Mouse (Mus musculus): Measurements from ENCODE around the gene Cct8l1. TPM values are rescaled to one million over a fixed set of nuclear protein-coding genes. Genes with fewer than 3 reads are reported as not detected.

Cct8l1 gene
- polyA plus RNA-seq, 1 experiment from 2014 or later: not detected

DNA sequence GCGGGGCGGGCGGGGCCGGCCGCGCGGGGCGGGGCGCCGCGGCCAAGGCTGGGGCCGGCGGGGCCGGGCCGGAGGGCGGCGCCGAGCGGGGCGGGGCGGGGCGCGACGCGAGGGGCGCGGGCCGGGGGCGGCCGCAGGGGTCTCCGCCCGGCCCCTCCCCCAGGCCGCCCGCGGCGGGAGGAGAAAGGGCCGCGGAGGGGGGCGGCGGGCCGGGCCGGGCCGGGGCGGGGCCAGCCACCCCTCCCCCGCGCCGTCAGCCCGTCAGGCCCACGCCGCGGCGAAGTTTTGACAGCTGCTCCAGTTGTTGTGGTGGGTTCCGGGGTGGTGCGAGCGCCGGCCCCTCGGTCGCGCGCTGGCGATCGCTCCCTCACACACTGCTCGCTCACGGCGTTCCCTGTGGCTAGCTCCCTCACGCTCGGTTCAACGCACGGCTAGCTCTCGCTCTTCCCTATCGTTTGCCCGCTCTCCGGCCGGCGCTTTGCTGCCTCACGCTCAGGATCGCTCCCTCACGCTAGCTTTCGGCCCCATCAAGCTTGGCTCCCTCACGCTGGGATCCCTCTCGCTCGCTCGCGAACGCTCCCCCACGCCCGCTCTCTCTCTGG lies 16.9 kb upstream of the Cct8l1 start:
- Histone ChIP-seq H3K4me1 (replicated peaks; ENCODE audit: control insufficient read depth, insufficient read depth, low read length) (no peaks in the 10 kb centered on the region), H3K27ac (ENCODE audit: low read depth, low read length) (peak overlapping the region; percentile 98), H3K4me3 (ENCODE audit: low read depth, low read length) (peak overlapping the region; percentile 99), H3K27me3 (ENCODE audit: control insufficient read depth, insufficient read depth, low read length) (no peaks in the 10 kb centered on the region), H3K9ac (ENCODE audit: low read length) (peak overlapping the region; percentile 75), H3K9me3 (ENCODE audit: control insufficient read depth, low read length) (no peaks in the 10 kb centered on the region), H3K4me2 (ENCODE audit: low read depth, low read length, severe bottlenecking) (peak overlapping the region; percentile 67), H3K36me3 (ENCODE audit: control insufficient read depth, insufficient read depth, low read length) (no peaks in the 10 kb centered on the region)
- 0% methylated on average over 46 of the region's 87 CpGs for WGBS
- ATAC-seq (replicated peaks; ENCODE audit: low FRiP score) (peak; percentile 88), DNase-seq (ENCODE audit: low spot score) (peak; percentile 92)

DNA sequence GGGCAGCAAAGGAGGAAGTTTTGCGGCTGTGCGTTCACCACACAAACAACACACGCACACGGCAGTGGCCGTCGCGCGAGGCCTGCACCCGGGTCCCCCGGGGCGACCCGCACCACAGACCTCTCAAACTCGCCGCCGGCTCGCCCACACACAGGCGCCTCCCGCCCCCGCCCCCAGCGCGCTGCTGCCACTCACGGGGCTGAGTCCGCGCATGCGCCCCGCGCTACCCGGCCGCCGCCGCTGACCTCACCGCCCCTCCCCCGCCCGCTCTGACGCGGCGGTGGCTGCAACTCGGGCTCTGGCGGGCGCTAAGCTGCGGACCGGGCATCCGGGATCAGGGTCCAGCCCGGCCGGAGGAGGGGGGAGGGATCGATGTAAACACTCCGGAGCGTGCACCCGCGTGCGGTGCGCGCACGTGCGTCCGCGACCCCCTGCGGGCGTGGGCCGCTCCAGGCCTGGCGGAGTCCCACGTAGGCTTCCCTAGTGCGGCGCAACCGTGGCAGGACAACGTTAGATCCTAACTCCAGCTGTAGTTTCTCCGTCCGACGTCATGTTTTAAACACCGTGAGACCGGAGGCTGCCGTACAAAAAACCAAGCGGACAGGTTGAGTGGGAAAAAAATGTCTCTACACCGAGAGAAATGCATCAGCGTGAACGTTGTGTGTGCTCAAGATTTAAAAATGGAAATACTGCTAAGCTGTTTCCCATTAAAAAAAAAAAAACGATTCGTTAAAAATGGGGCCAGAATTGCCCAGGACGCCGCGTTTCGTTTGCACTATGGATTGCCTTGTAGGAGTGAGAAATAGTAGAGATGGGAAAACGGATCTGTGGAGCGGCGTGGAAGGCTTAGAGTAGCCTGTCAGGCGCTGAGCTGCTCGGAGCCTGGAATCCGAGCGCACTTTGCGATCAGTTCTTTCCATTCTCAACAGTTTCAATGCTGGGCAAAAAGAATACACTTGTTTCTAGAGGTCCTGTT lies 16.2 kb upstream of the Cct8l1 start:
- Histone ChIP-seq H3K27ac (ENCODE audit: low read depth, low read length) (peak overlapping the region; percentile 98), H3K27me3 (ENCODE audit: control insufficient read depth, insufficient read depth, low read length) (no peaks in the 10 kb centered on the region), H3K9ac (ENCODE audit: low read length) (peak overlapping the region; percentile 75), H3K36me3 (ENCODE audit: control insufficient read depth, insufficient read depth, low read length) (no peaks in the 10 kb centered on the region), H3K4me1 (replicated peaks; ENCODE audit: control insufficient read depth, insufficient read depth, low read length) (no peaks in the 10 kb centered on the region), H3K4me3 (ENCODE audit: low read depth, low read length) (peak overlapping the region; percentile 99), H3K4me2 (ENCODE audit: low read depth, low read length, severe bottlenecking) (peak overlapping the region; percentile 67), H3K9me3 (ENCODE audit: control insufficient read depth, low read length) (no peaks in the 10 kb centered on the region)
- ATAC-seq (replicated peaks; ENCODE audit: low FRiP score) (peak; percentile 89), DNase-seq (ENCODE audit: low spot score) (peak; percentile 99)
- WGBS: 1% methylated on average over 85 of the region's 90 CpGs

GRCm38 (mm10) chr5:25500686-25501085 lies 15.2 kb upstream of the Cct8l1 start:
- no peak for ATAC-seq (replicated peaks; ENCODE audit: low FRiP score)
- 70% methylated on average over 7 of the region's 7 CpGs for WGBS
- no peaks in the 10 kb centered on the region for H3K27me3 ChIP-seq (ENCODE audit: control insufficient read depth, insufficient read depth, low read length)

GRCm38 (mm10) chr5:25506041-25506440 lies 9.8 kb upstream of the Cct8l1 start:
- Histone ChIP-seq H3K4me3 (ENCODE audit: low read depth, low read length) (no peak overlapping the region), H3K4me2 (ENCODE audit: low read depth, low read length, severe bottlenecking) (no peak overlapping the region), H3K9ac (ENCODE audit: low read length) (no peak overlapping the region)

More at GRCm38 (mm10) chr5:25500686-25501085, 15.2 kb upstream of the Cct8l1 start:
- Histone ChIP-seq H3K9ac (ENCODE audit: low read length) (no peak overlapping the region), H3K36me3 (ENCODE audit: control insufficient read depth, insufficient read depth, low read length) (no peaks in the 10 kb centered on the region), H3K9me3 (ENCODE audit: control insufficient read depth, low read length) (no peaks in the 10 kb centered on the region), H3K4me1 (replicated peaks; ENCODE audit: control insufficient read depth, insufficient read depth, low read length) (no peaks in the 10 kb centered on the region), H3K4me2 (ENCODE audit: low read depth, low read length, severe bottlenecking) (peak overlapping the region; percentile 52; the same call in 1 of the 2 replicates), H3K4me3 (ENCODE audit: low read depth, low read length) (no peak overlapping the region), H3K27ac (ENCODE audit: low read depth, low read length) (no peak overlapping the region)
- no peak for DNase-seq (ENCODE audit: low spot score)

GRCm38 (mm10) chr5:25516301-25516895 lies 531 bp downstream of the Cct8l1 start:
- no peaks in the 10 kb centered on the region for H3K36me3 ChIP-seq (ENCODE audit: control insufficient read depth, insufficient read depth, low read length)
- no peak overlapping the region for H3K4me2 ChIP-seq (ENCODE audit: low read depth, low read length, severe bottlenecking)
- H3K4me1 ChIP-seq (replicated peaks; ENCODE audit: control insufficient read depth, insufficient read depth, low read length): no peaks in the 10 kb centered on the region
- no peaks in the 10 kb centered on the region for H3K9me3 ChIP-seq (ENCODE audit: control insufficient read depth, low read length)
- no peak overlapping the region for H3K4me3 ChIP-seq (ENCODE audit: low read depth, low read length)
- no peak overlapping the region for H3K27ac ChIP-seq (ENCODE audit: low read depth, low read length)
- WGBS: 96% methylated on average over 11 of the region's 11 CpGs
- no peak overlapping the region for H3K9ac ChIP-seq (ENCODE audit: low read length)
- ATAC-seq (replicated peaks; ENCODE audit: low FRiP score) (no peak), DNase-seq (ENCODE audit: low spot score) (no peak)
- no peaks in the 10 kb centered on the region for H3K27me3 ChIP-seq (ENCODE audit: control insufficient read depth, insufficient read depth, low read length)

More at GRCm38 (mm10) chr5:25506041-25506440, 9.8 kb upstream of the Cct8l1 start:
- DNase-seq (ENCODE audit: low spot score) (no peak), ATAC-seq (replicated peaks; ENCODE audit: low FRiP score) (no peak)
- Histone ChIP-seq H3K36me3 (ENCODE audit: control insufficient read depth, insufficient read depth, low read length) (no peaks in the 10 kb centered on the region), H3K27ac (ENCODE audit: low read depth, low read length) (no peak overlapping the region), H3K9me3 (ENCODE audit: control insufficient read depth, low read length) (no peaks in the 10 kb centered on the region), H3K4me1 (replicated peaks; ENCODE audit: control insufficient read depth, insufficient read depth, low read length) (no peaks in the 10 kb centered on the region), H3K27me3 (ENCODE audit: control insufficient read depth, insufficient read depth, low read length) (no peaks in the 10 kb centered on the region)
- WGBS: 85% methylated on average over 5 of the region's 5 CpGs

GRCm38 (mm10) chr5:25517550-25517949 lies 1.7 kb downstream of the Cct8l1 start:
- no peaks in the 10 kb centered on the region for H3K4me1 ChIP-seq (replicated peaks; ENCODE audit: control insufficient read depth, insufficient read depth, low read length)
- no peak overlapping the region for H3K4me2 ChIP-seq (ENCODE audit: low read depth, low read length, severe bottlenecking)
- H3K27ac ChIP-seq (ENCODE audit: low read depth, low read length): no peak overlapping the region
- H3K9ac ChIP-seq (ENCODE audit: low read length): no peak overlapping the region
- WGBS: 79% methylated on average over 5 of the region's 5 CpGs
- no peak overlapping the region for H3K4me3 ChIP-seq (ENCODE audit: low read depth, low read length)
- ATAC-seq (replicated peaks; ENCODE audit: low FRiP score): no peak
- H3K9me3 ChIP-seq (ENCODE audit: control insufficient read depth, low read length): no peaks in the 10 kb centered on the region
- no peaks in the 10 kb centered on the region for H3K27me3 ChIP-seq (ENCODE audit: control insufficient read depth, insufficient read depth, low read length)
- no peak for DNase-seq (ENCODE audit: low spot score)
- H3K36me3 ChIP-seq (ENCODE audit: control insufficient read depth, insufficient read depth, low read length): no peaks in the 10 kb centered on the region

DNA sequence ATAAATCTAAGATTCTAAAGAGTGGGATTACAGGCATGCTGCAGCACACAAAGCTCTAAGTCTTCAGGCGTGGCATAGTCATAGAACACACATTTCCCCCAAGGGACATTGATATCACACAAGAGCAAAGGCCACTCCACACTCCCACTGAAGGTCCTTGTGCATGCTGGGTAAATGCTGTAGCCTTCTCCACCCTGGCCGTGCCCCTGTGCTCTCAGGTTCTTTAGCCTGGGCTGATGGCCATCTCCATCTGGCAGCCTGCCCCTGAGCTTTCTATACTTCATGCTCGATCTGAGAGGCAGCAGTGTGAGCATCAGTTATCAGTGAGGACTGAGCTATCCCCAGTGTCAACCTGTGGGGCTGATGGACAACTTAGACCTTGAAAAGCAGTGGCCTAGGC lies 4.0 kb downstream of the Cct8l1 start:
- no peaks in the 10 kb centered on the region for H3K27me3 ChIP-seq (ENCODE audit: control insufficient read depth, insufficient read depth, low read length)
- DNase-seq (ENCODE audit: low spot score): no peak
- no peaks in the 10 kb centered on the region for H3K4me1 ChIP-seq (replicated peaks; ENCODE audit: control insufficient read depth, insufficient read depth, low read length)
- H3K9ac ChIP-seq (ENCODE audit: low read length): no peak overlapping the region
- H3K9me3 ChIP-seq (ENCODE audit: control insufficient read depth, low read length): no peaks in the 10 kb centered on the region
- no peak overlapping the region for H3K27ac ChIP-seq (ENCODE audit: low read depth, low read length)
- WGBS: 83% methylated on average over 3 of the region's 3 CpGs
- H3K36me3 ChIP-seq (ENCODE audit: control insufficient read depth, insufficient read depth, low read length): no peaks in the 10 kb centered on the region
- no peak for ATAC-seq (replicated peaks; ENCODE audit: low FRiP score)
- H3K4me3 ChIP-seq (ENCODE audit: low read depth, low read length): no peak overlapping the region
- H3K4me2 ChIP-seq (ENCODE audit: low read depth, low read length, severe bottlenecking): no peak overlapping the region

DNA sequence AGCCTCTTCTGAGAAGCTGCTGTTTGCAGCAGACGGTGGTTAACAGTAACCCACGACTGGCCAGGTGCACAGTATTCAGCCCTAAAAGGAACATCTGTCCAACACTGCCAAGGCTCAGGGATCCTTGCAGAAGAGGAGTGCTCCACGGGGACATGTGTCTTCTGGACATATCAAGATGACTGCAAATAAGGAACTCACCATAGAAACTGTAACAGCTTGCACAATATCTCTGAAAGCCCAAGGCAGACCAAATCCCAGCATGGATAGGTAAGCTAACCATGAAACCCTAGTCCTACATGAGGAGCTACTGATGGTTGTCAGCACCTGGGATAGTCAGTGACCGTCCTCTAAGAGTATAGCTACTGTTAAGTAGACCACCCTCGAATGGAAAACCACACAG lies 5.6 kb downstream of the Cct8l1 start:
- DNase-seq (ENCODE audit: low spot score) (no peak), ATAC-seq (replicated peaks; ENCODE audit: low FRiP score) (no peak)
- no peak overlapping the region for H3K9ac ChIP-seq (ENCODE audit: low read length)
- no peaks in the 10 kb centered on the region for H3K9me3 ChIP-seq (ENCODE audit: control insufficient read depth, low read length)
- H3K4me2 ChIP-seq (ENCODE audit: low read depth, low read length, severe bottlenecking): no peak overlapping the region
- no peaks in the 10 kb centered on the region for H3K36me3 ChIP-seq (ENCODE audit: control insufficient read depth, insufficient read depth, low read length)
- H3K27me3 ChIP-seq (ENCODE audit: control insufficient read depth, insufficient read depth, low read length): no peaks in the 10 kb centered on the region
- 83% methylated on average over 5 of the region's 5 CpGs for WGBS
- H3K4me3 ChIP-seq (ENCODE audit: low read depth, low read length): no peak overlapping the region
- H3K27ac ChIP-seq (ENCODE audit: low read depth, low read length): no peak overlapping the region
- no peaks in the 10 kb centered on the region for H3K4me1 ChIP-seq (replicated peaks; ENCODE audit: control insufficient read depth, insufficient read depth, low read length)
